Mouse (Mus musculus) T-helper 17 cell (primary cell): ENCODE measurements around the gene Nprl2.

ENCODE experiments used
- in situ Hi-C, 2 experiments: fragments of 300-600 bp; cut with MboI, MseI; formaldehyde crosslinking; loops; 1 replicate in 1 of 2; 2 replicates in 1 of 2; pipeline ENCODE4 v1.15.1; 2025; ENCODE audit warnings: high pct_unique_total_duplicates in 2 of 2

Gene Nprl2

GRCm38 (mm10) chr9:107541474-107542351 is at the start of gene Nprl2, which contains the start of gene Cyb561d2:
Gene Nprl2 (plus strand): TSS chr9:107542226.
Gene Cyb561d2 (minus strand): TSS chr9:107542193.
- in situ Hi-C loops, result loop anchor here (25.0 kb wide), 2 partner anchors 1354 to 1546 kb away; partner anchors contain the start of genes Ccdc51 (in 1 of the 2), Plxnb1 (in 1 of the 2), Ppm1m (in 1 of the 2) and Tma7 (in 1 of the 2)

GRCm38 (mm10) chr9:107493511-107493910 is 48.5 kb upstream of the Nprl2 start:
- in situ Hi-C loops, result no loop called here

- in situ Hi-C loops, result no loop called here
Measured at GRCm38 (mm10) chr9:107494238-107494637, 47.8 kb upstream of the Nprl2 start.

GRCm38 (mm10) chr9:107496359-107496758 is 45.7 kb upstream of the Nprl2 start:
- in situ Hi-C loops, result no loop called here

GRCm38 (mm10) chr9:107500708-107501286 is 41.2 kb upstream of the Nprl2 start:
- in situ Hi-C loops, result loop anchor here in 1 of 2 experiments (5.0 kb wide), 1 partner anchor 453 kb away; no protein-coding TSS in a partner anchor

GRCm38 (mm10) chr9:107502131-107502846 is 39.7 kb upstream of the Nprl2 start:
- in situ Hi-C loops, result loop anchor here in 1 of 2 experiments (5.0 kb wide), 1 partner anchor 455 kb away; no protein-coding TSS in a partner anchor

GRCm38 (mm10) chr9:107504662-107505537 is 37.1 kb upstream of the Nprl2 start:
- in situ Hi-C loops, result loop anchor here in 1 of 2 experiments (5.0 kb wide), 1 partner anchor 458 kb away; no protein-coding TSS in a partner anchor

GRCm38 (mm10) chr9:107508266-107508665 is 33.8 kb upstream of the Nprl2 start:
- in situ Hi-C loops, result no loop called here

- in situ Hi-C loops, result loop anchor here (5.0 kb wide), 2 partner anchors 143 to 263 kb away; no protein-coding TSS in a partner anchor
Measured at GRCm38 (mm10) chr9:107510384-107511100, 31.5 kb upstream of the Nprl2 start.

- in situ Hi-C loops, result loop anchor here (5.0 kb wide), 2 partner anchors 144 to 264 kb away; no protein-coding TSS in a partner anchor
Measured at GRCm38 (mm10) chr9:107511436-107511835, 30.6 kb upstream of the Nprl2 start.

- in situ Hi-C loops, result loop anchor here (5.0 kb wide), 2 partner anchors 145 to 265 kb away; no protein-coding TSS in a partner anchor
Measured at GRCm38 (mm10) chr9:107512326-107512725, 29.7 kb upstream of the Nprl2 start.

- in situ Hi-C loops, result loop anchor here (5.0 kb wide), 2 partner anchors 147 to 267 kb away; no protein-coding TSS in a partner anchor
Measured at GRCm38 (mm10) chr9:107514303-107514955, 27.6 kb upstream of the Nprl2 start.

- in situ Hi-C loops, result no loop called here
Measured at GRCm38 (mm10) chr9:107520331-107520730, 21.7 kb upstream of the Nprl2 start.

GRCm38 (mm10) chr9:107521190-107521589 is 20.8 kb upstream of the Nprl2 start:
- in situ Hi-C loops, result no loop called here

- in situ Hi-C loops, result no loop called here
Measured at GRCm38 (mm10) chr9:107521711-107522399, 20.2 kb upstream of the Nprl2 start.

- in situ Hi-C loops, result no loop called here
Measured at GRCm38 (mm10) chr9:107522400-107522711, 19.7 kb upstream of the Nprl2 start.

- in situ Hi-C loops, result loop anchor here (25.0 kb wide), 2 partner anchors 1339 to 1561 kb away; partner anchors contain the start of genes Ccdc51 (in 1 of the 2), Plxnb1 (in 1 of the 2), Ppm1m (in 1 of the 2) and Tma7 (in 1 of the 2)
Measured at GRCm38 (mm10) chr9:107526198-107527026, 15.6 kb upstream of the Nprl2 start.
